Mouse (Mus musculus) heart, embryonic 15.5 days (tissue): ENCODE measurements around the gene Cbwd1. TPM values are rescaled to one million over a fixed set of nuclear protein-coding genes. Genes with fewer than 3 reads are reported as not detected.
"Not testable (repeated sequence)": the region's sequence is repeated elsewhere in the genome, so short reads cannot be mapped to it uniquely, and the experiment has no call there.

ENCODE experiments used
- ATAC-seq: fragments of 200-750 bp; cut with Nextera tagmentation; replicated peaks from 2 replicates; pipeline ENCODE4 v1.8.0; 2017; ENCODE audit warnings: low read depth, moderate TSS enrichment; ENCODE audit not compliant: insufficient number of reproducible peaks, insufficient read depth, low FRiP score
- H3K27ac ChIP-seq: fragments of 300-500 bp; sonication (generic); 2 replicates; pipeline ENCODE4 v1.5.1; 2015; ENCODE audit warnings: mild to moderate bottlenecking, inconsistent platforms
- H3K27me3 ChIP-seq: fragments of 300-500 bp; sonication (generic); 2 replicates; pipeline ENCODE4 v1.6.1; 2015; ENCODE audit warnings: inconsistent platforms
- H3K36me3 ChIP-seq: fragments of 300-500 bp; sonication (generic); 2 replicates; pipeline ENCODE4 v1.6.1; 2015; ENCODE audit warnings: mild to moderate bottlenecking, inconsistent platforms
- H3K4me1 ChIP-seq: fragments of 300-500 bp; sonication (generic); replicated peaks from 2 replicates; pipeline ENCODE4 v1.6.1; 2015; ENCODE audit warnings: inconsistent platforms
- H3K4me2 ChIP-seq: fragments of 300-500 bp; sonication (generic); 2 replicates; pipeline ENCODE4 v1.6.1; 2015; ENCODE audit warnings: inconsistent platforms, mild to moderate bottlenecking, moderate library complexity
- H3K4me3 ChIP-seq: fragments of 300-500 bp; sonication (generic); 2 replicates; pipeline ENCODE4 v1.5.1; 2015; ENCODE audit warnings: mild to moderate bottlenecking, inconsistent platforms
- H3K9ac ChIP-seq: fragments of 300-500 bp; sonication (generic); 2 replicates; pipeline ENCODE4 v1.6.1; 2015; ENCODE audit warnings: mild to moderate bottlenecking, inconsistent platforms
- H3K9me3 ChIP-seq: fragments of 300-500 bp; sonication (generic); replicated peaks from 2 replicates; pipeline ENCODE4 v1.6.1; 2016; ENCODE audit warnings: inconsistent platforms
- WGBS: fragments of 180-500 bp; shearing (Covaris S2); methylation state at CpG from one replicate; pipeline ENCODE4 v1.1.7; 2015; ENCODE audit warnings: mixed read lengths; 5-methylcytosine and 5-hydroxymethylcytosine counted together
- microRNA-seq: library from miRNA; unstranded; fragments of <30 nt; microRNA quantifications from one replicate; pipeline ENCODE4, GENCODE M21; 2016
- polyA plus RNA-seq: library from polyadenylated mRNA; unstranded; fragments of >200 nt; fragmentation: Nextera tagmentation; extraction: Ambion mirVana; gene quantifications from 2 replicates; pipeline ENCODE4 v1.2.1, GENCODE M21; 2015

The Cbwd1 gene
- polyA plus RNA-seq, 1 experiment from 2014 or later: 16.1 TPM

GRCm38 (mm10) chr19:24881237-24881636 lies 80.2 kb downstream of the Cbwd1 start:
- Histone ChIP-seq H3K36me3 (no peaks in the 10 kb centered on the region), H3K9me3 (no peaks in the 10 kb centered on the region), H3K9ac (no peak overlapping the region), H3K4me3 (no peak overlapping the region), H3K27me3 (peaks cover 13% of the 10 kb centered on the region), H3K4me1 (peaks cover 5% of the 10 kb centered on the region), H3K4me2 (no peak overlapping the region), H3K27ac (no peak overlapping the region)
- no peak for ATAC-seq
- 52% methylated on average over 4 of the region's 4 CpGs for WGBS

- H3K9ac ChIP-seq, H3K27ac ChIP-seq, H3K4me3 ChIP-seq, ATAC-seq, H3K27me3 ChIP-seq, H3K9me3 ChIP-seq, H3K36me3 ChIP-seq, H3K4me2 ChIP-seq: not testable (repeated sequence)
- peaks cover 12% of the 10 kb centered on the region; the same call in 1 of the 2 replicates for H3K4me1 ChIP-seq
- 69% methylated on average over 23 of the region's 26 CpGs for WGBS
Observed at GRCm38 (mm10) chr19:24875129-24875870, 86.1 kb downstream of the Cbwd1 start, which contains the start of gene Gm10053. Gm10053 (plus strand) TSS chr19:24875686.

DNA sequence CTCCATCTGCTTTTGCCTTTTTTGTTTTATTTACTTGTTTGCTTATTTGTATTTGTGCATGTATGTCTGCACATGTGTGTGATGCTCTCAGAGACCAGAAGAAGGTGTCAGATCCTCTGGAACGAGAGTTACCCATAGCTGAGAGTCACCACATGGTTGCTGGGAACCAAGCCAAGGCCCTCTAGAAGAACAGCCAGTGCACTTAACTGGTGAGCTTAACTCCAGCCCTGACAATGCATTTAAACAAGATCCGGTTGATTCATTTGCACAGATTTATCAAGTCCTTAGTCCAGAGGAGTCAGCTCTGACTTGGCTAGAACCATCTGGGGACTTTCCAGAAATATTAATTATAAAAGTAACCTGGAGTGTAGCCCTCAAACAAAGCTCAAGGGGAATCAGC lies 87.5 kb downstream of the Cbwd1 start:
- Histone ChIP-seq H3K4me3 (no peak overlapping the region), H3K9me3 (no peaks in the 10 kb centered on the region), H3K4me1 (peaks cover 12% of the 10 kb centered on the region; the same call in 1 of the 2 replicates), H3K9ac (no peak overlapping the region), H3K27me3 (peaks cover 8% of the 10 kb centered on the region), H3K36me3 (no peaks in the 10 kb centered on the region), H3K27ac (no peak overlapping the region), H3K4me2 (no peak overlapping the region)
- 20% methylated on average over 2 of the region's 2 CpGs for WGBS
- ATAC-seq: no peak

GRCm38 (mm10) chr19:24871037-24871635 lies 90.3 kb downstream of the Cbwd1 start:
- H3K9ac ChIP-seq: no peak overlapping the region
- peak overlapping the region; percentile 72 for H3K4me2 ChIP-seq
- no peaks in the 10 kb centered on the region for H3K9me3 ChIP-seq
- peaks cover 8% of the 10 kb centered on the region for H3K27me3 ChIP-seq
- no peaks in the 10 kb centered on the region for H3K36me3 ChIP-seq
- peak overlapping the region; percentile 49 for H3K4me3 ChIP-seq
- ATAC-seq: no peak
- 13% methylated on average over 18 of the region's 18 CpGs for WGBS
- no peak overlapping the region for H3K27ac ChIP-seq
- peaks cover 12% of the 10 kb centered on the region; the same call in 1 of the 2 replicates for H3K4me1 ChIP-seq

Small RNA genes within 50 kb of the gene (microRNA-seq; reads per million reads assigned to microRNA genes)
- not detected for gene Mir3084-1

Other genes starting within 250 kb of the Cbwd1 start
- 6.1 and 7.6 TPM in 2 replicates for gene Pgm5, start 99.8 kb downstream of the Cbwd1 start, polyA plus RNA-seq
- 605 and 775 TPM in 2 replicates for gene Gm10053, start 85.9 kb downstream of the Cbwd1 start, polyA plus RNA-seq
- gene Foxd4, start 60.4 kb downstream of the Cbwd1 start, polyA plus RNA-seq: not detected in 2 replicates
- gene Dock8, start 37.9 kb upstream of the Cbwd1 start, polyA plus RNA-seq: 3.8 and 8.0 TPM in 2 replicates